Mouse (Mus musculus) limb, embryonic 12.5 days (tissue): ENCODE measurements around the gene Arhgap22. TPM values are rescaled to one million over a fixed set of nuclear protein-coding genes. Genes with fewer than 3 reads are reported as not detected.

Experiments
- ATAC-seq: fragments of 200-750 bp; cut with Nextera tagmentation; 2 replicates; pipeline ENCODE4 v1.8.0; 2017; ENCODE audit warnings: low read depth, moderate TSS enrichment; ENCODE audit not compliant: insufficient number of reproducible peaks, insufficient read depth, low FRiP score, low TSS enrichment
- H3K27ac ChIP-seq: fragments of 300-500 bp; sonication (generic); 2 replicates; pipeline ENCODE4 v1.5.1; 2016; ENCODE audit warnings: mild to moderate bottlenecking, moderate library complexity
- H3K27me3 ChIP-seq: fragments of 300-500 bp; sonication (generic); 2 replicates; pipeline ENCODE4 v1.6.1; 2016; ENCODE audit warnings: mild to moderate bottlenecking, moderate library complexity
- H3K36me3 ChIP-seq: fragments of 300-500 bp; sonication (generic); 2 replicates; pipeline ENCODE4 v1.6.1; 2016; ENCODE audit warnings: mild to moderate bottlenecking, moderate library complexity
- H3K4me1 ChIP-seq: fragments of 300-500 bp; sonication (generic); replicated peaks from 2 replicates; pipeline ENCODE4 v1.6.1; 2016
- H3K4me2 ChIP-seq: fragments of 300-500 bp; sonication (generic); 2 replicates; pipeline ENCODE4 v1.6.1; 2016; ENCODE audit warnings: mild to moderate bottlenecking, moderate library complexity
- H3K4me3 ChIP-seq: fragments of 300-500 bp; sonication (generic); replicated peaks from 2 replicates; pipeline ENCODE4 v1.5.1; 2016; ENCODE audit warnings: mild to moderate bottlenecking
- H3K9ac ChIP-seq: fragments of 300-500 bp; sonication (generic); replicated peaks from 2 replicates; pipeline ENCODE4 v1.6.1; 2016; ENCODE audit warnings: mild to moderate bottlenecking, moderate library complexity
- H3K9me3 ChIP-seq: fragments of 300-500 bp; sonication (generic); 2 replicates; pipeline ENCODE4 v1.6.1; 2016; ENCODE audit warnings: mild to moderate bottlenecking, moderate library complexity
- WGBS: fragments of 180-500 bp; shearing (Covaris S2); methylation state at CpG from one replicate; pipeline ENCODE4 v1.1.7; 2016; 5-methylcytosine and 5-hydroxymethylcytosine counted together
- polyA plus RNA-seq: library from polyadenylated mRNA; unstranded; fragments of >200 nt; fragmentation: Nextera tagmentation; extraction: Ambion mirVana; gene quantifications from 2 replicates; pipeline ENCODE4 v1.2.1, GENCODE M21; 2016

Gene Arhgap22
- polyA plus RNA-seq, 1 experiment from 2014 or later: 5.2 TPM

- Histone ChIP-seq H3K27ac (no peak overlapping the region), H3K36me3 (no peaks in the 10 kb centered on the region), H3K4me3 (no peak overlapping the region), H3K4me2 (no peak overlapping the region), H3K9me3 (no peaks in the 10 kb centered on the region), H3K9ac (no peak overlapping the region), H3K27me3 (no peaks in the 10 kb centered on the region), H3K4me1 (peaks cover 32% of the 10 kb centered on the region)
- ATAC-seq: no peak
- WGBS: 48% methylated on average over 4 of the region's 4 CpGs
These were observed 117.8 kb downstream of the Arhgap22 start for GRCm38 (mm10) chr14:33331627-33332026.

- no peaks in the 10 kb centered on the region for H3K36me3 ChIP-seq
These were observed 120.0 kb downstream of the Arhgap22 start for GRCm38 (mm10) chr14:33333833-33334232.

GRCm38 (mm10) chr14:33334402-33334801 is 120.6 kb downstream of the Arhgap22 start:
- H3K36me3 ChIP-seq: no peaks in the 10 kb centered on the region
- no peak for ATAC-seq
- 71% methylated on average over 4 of the region's 4 CpGs for WGBS
- no peak overlapping the region for H3K9ac ChIP-seq
- H3K4me3 ChIP-seq: no peak overlapping the region
- no peaks in the 10 kb centered on the region; the same call in 1 of the 2 replicates for H3K27me3 ChIP-seq
- no peak overlapping the region for H3K4me2 ChIP-seq
- H3K4me1 ChIP-seq: peaks cover 15% of the 10 kb centered on the region
- H3K27ac ChIP-seq: no peak overlapping the region
- no peaks in the 10 kb centered on the region for H3K9me3 ChIP-seq

More at GRCm38 (mm10) chr14:33333833-33334232, 120.0 kb downstream of the Arhgap22 start:
- no peak overlapping the region for H3K9ac ChIP-seq
- H3K4me3 ChIP-seq: no peak overlapping the region
- 85% methylated on average over 4 of the region's 4 CpGs for WGBS
- H3K9me3 ChIP-seq: no peaks in the 10 kb centered on the region
- no peak for ATAC-seq
- H3K4me1 ChIP-seq: peaks cover 15% of the 10 kb centered on the region
- H3K27me3 ChIP-seq: no peaks in the 10 kb centered on the region; the same call in 1 of the 2 replicates
- H3K4me2 ChIP-seq: no peak overlapping the region
- H3K27ac ChIP-seq: no peak overlapping the region

GRCm38 (mm10) chr14:33335733-33336132 is 121.9 kb downstream of the Arhgap22 start:
- no peak for ATAC-seq
- Histone ChIP-seq H3K36me3 (no peaks in the 10 kb centered on the region), H3K4me2 (no peak overlapping the region), H3K9ac (no peak overlapping the region), H3K27me3 (no peaks in the 10 kb centered on the region; the same call in 1 of the 2 replicates), H3K27ac (no peak overlapping the region), H3K4me1 (peaks cover 14% of the 10 kb centered on the region), H3K9me3 (no peaks in the 10 kb centered on the region), H3K4me3 (no peak overlapping the region)
- 82% methylated on average over 6 of the region's 6 CpGs for WGBS

GRCm38 (mm10) chr14:33338684-33339083 is 124.9 kb downstream of the Arhgap22 start:
- 72% methylated on average over 5 of the region's 5 CpGs for WGBS
- Histone ChIP-seq H3K4me2 (no peak overlapping the region), H3K4me1 (peaks cover 4% of the 10 kb centered on the region; the same call in 1 of the 2 replicates)

GRCm38 (mm10) chr14:33343131-33343725 is 129.4 kb downstream of the Arhgap22 start:
- ATAC-seq: no peak
- H3K36me3 ChIP-seq: no peaks in the 10 kb centered on the region
- no peak overlapping the region for H3K9ac ChIP-seq
- WGBS: 83% methylated on average over 14 of the region's 14 CpGs
- H3K4me3 ChIP-seq: no peak overlapping the region
- H3K27ac ChIP-seq: no peak overlapping the region
- peaks cover 6% of the 10 kb centered on the region; the same call in 1 of the 2 replicates for H3K27me3 ChIP-seq
- H3K4me2 ChIP-seq: no peak overlapping the region
- no peaks in the 10 kb centered on the region; the same call in 1 of the 2 replicates for H3K4me1 ChIP-seq
- H3K9me3 ChIP-seq: no peaks in the 10 kb centered on the region

More at GRCm38 (mm10) chr14:33338684-33339083, 124.9 kb downstream of the Arhgap22 start:
- Histone ChIP-seq H3K9ac (no peak overlapping the region), H3K36me3 (no peaks in the 10 kb centered on the region), H3K27ac (no peak overlapping the region), H3K9me3 (no peaks in the 10 kb centered on the region), H3K4me3 (no peak overlapping the region), H3K27me3 (no peaks in the 10 kb centered on the region; the same call in 1 of the 2 replicates)
- no peak for ATAC-seq

GRCm38 (mm10) chr14:33346546-33346945 is 132.7 kb downstream of the Arhgap22 start:
- H3K27ac ChIP-seq: no peak overlapping the region
- no peaks in the 10 kb centered on the region for H3K9me3 ChIP-seq
- no peaks in the 10 kb centered on the region for H3K36me3 ChIP-seq
- H3K9ac ChIP-seq: no peak overlapping the region
- no peak overlapping the region for H3K4me2 ChIP-seq
- peaks cover 39% of the 10 kb centered on the region for H3K27me3 ChIP-seq
- 81% methylated on average over 6 of the region's 6 CpGs for WGBS
- no peak overlapping the region for H3K4me3 ChIP-seq
- H3K4me1 ChIP-seq: 0 out of 2 replicates have a peak, but pooled peaks cover 7% of the 10 kb centered on the region
- no peak for ATAC-seq

GRCm38 (mm10) chr14:33347738-33348137 is 133.9 kb downstream of the Arhgap22 start:
- 60% methylated on average over 4 of the region's 4 CpGs for WGBS
- Histone ChIP-seq H3K27me3 (peaks cover 51% of the 10 kb centered on the region), H3K9ac (no peak overlapping the region), H3K27ac (no peak overlapping the region), H3K36me3 (no peaks in the 10 kb centered on the region), H3K4me3 (no peak overlapping the region), H3K4me1 (0 out of 2 replicates have a peak, but pooled peaks cover 7% of the 10 kb centered on the region), H3K4me2 (no peak overlapping the region), H3K9me3 (no peaks in the 10 kb centered on the region)
- no peak for ATAC-seq

- Histone ChIP-seq H3K27ac (no peak overlapping the region), H3K4me1 (0 out of 2 replicates have a peak, but pooled peaks cover 7% of the 10 kb centered on the region), H3K4me3 (no peak overlapping the region), H3K9ac (no peak overlapping the region), H3K9me3 (no peaks in the 10 kb centered on the region), H3K27me3 (peaks cover 55% of the 10 kb centered on the region), H3K4me2 (no peak overlapping the region), H3K36me3 (no peaks in the 10 kb centered on the region)
- WGBS: 71% methylated on average over 1 of the region's 1 CpGs
- ATAC-seq: no peak
These were observed 134.3 kb downstream of the Arhgap22 start for GRCm38 (mm10) chr14:33348146-33348545.

- WGBS: under 1% methylated on average over 35 of the region's 42 CpGs
- H3K27ac ChIP-seq: no peak overlapping the region
- H3K27me3 ChIP-seq: peaks cover 69% of the 10 kb centered on the region
- H3K36me3 ChIP-seq: no peaks in the 10 kb centered on the region
- ATAC-seq: no peak
- H3K4me3 ChIP-seq: peak overlapping the region; percentile 51
- H3K9me3 ChIP-seq: no peaks in the 10 kb centered on the region
- 0 out of 2 replicates have a peak, but pooled peaks cover 7% of the 10 kb centered on the region for H3K4me1 ChIP-seq
- peak overlapping the region; percentile 69 for H3K9ac ChIP-seq
- peak overlapping the region; percentile 92 for H3K4me2 ChIP-seq
These were observed 137.2 kb downstream of the Arhgap22 start for GRCm38 (mm10) chr14:33351019-33351418.

- Histone ChIP-seq H3K27me3 (peaks cover 69% of the 10 kb centered on the region), H3K4me3 (no peak overlapping the region), H3K4me2 (no peak overlapping the region)
These were observed 138.3 kb downstream of the Arhgap22 start for GRCm38 (mm10) chr14:33351984-33352722.

More at GRCm38 (mm10) chr14:33351984-33352722, 138.3 kb downstream of the Arhgap22 start:
- Histone ChIP-seq H3K27ac (no peak overlapping the region), H3K9me3 (no peaks in the 10 kb centered on the region), H3K36me3 (no peaks in the 10 kb centered on the region), H3K9ac (no peak overlapping the region), H3K4me1 (0 out of 2 replicates have a peak, but pooled peaks cover 7% of the 10 kb centered on the region)
- whole genome bisulfite sequencing: 66% methylated on average over 6 of the region's 6 CpGs
- ATAC-seq: no peak
